Mouse (Mus musculus) ES-E14 (cell line): ENCODE measurements at regions not wholly inside any gene's neighbourhood (a gene's known extent, or its start where the extent isn't known, plus 50 kb on each side); places are given as distances from the start of the nearest gene placed in this dataset.

ENCODE experiments used
- CHD2 ChIP-seq: IDR thresholded peaks from 2 replicates; pipeline ENCODE4 v1.6.1; 2014; ENCODE audit warnings: mild to moderate bottlenecking, low read depth, low read length, inconsistent platforms
- MAFK ChIP-seq: IDR thresholded peaks from 2 replicates; pipeline ENCODE4 v1.6.1; 2014; ENCODE audit warnings: mild to moderate bottlenecking, low read depth, low read length, inconsistent platforms; ENCODE audit not compliant: insufficient read depth

DNA sequence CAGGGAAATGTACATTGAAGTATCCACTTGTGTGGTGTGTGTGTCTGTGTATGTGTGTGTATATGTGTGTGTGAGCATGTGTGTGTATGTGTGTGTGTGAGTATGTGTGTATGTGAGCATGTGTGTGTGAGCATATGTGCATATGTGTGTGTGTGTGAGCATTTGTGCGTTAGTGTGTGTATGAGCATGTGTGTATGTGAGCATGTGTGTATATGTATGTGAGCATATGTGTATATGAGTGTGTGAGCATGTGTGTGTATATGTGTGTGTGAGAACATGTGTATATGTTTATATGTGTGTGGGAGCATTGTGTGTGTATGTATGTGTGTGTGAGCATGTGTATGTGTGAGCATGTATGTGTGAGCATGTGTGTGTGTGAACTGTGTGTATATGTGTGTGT lies 123.5 kb downstream of the Nuak1 start:
- TF ChIP-seq CHD2 (no peak), MAFK (no peak)
